Mouse (Mus musculus) ES-E14 (cell line): ENCODE data around the gene Tfip11. TPM values are rescaled to one million over a fixed set of nuclear protein-coding genes. Genes with fewer than 3 reads are reported as not detected.

ENCODE experiments used
- DNase-seq: peaks from one replicate; pipeline ENCODE4 v3.0.0-alpha.2; 2013; ENCODE audit warnings: low read depth, low spot score
- H3K27ac ChIP-seq: 2 replicates; pipeline ENCODE4 v1.5.1; 2012; ENCODE audit warnings: low read depth, mild to moderate bottlenecking, low read length, moderate library complexity, mixed read lengths; ENCODE audit not compliant: poor library complexity, insufficient read depth, severe bottlenecking
- H3K36me3 ChIP-seq: 2 replicates; pipeline ENCODE4 v1.6.1; 2012; ENCODE audit warnings: mild to moderate bottlenecking, low read length, moderate library complexity, mixed read lengths; ENCODE audit not compliant: control insufficient read depth, poor library complexity, insufficient read depth, severe bottlenecking
- H3K4me1 ChIP-seq, 2 experiments: fragments of 150-350 bp in 1 of 2; sonication (generic) in 1 of 2; 2 replicates each; pipeline ENCODE4 v1.6.1; 2012; ENCODE audit warnings: low read length in 2 of 2, mild to moderate bottlenecking in 1 of 2, mixed read lengths in 1 of 2; ENCODE audit not compliant: control insufficient read depth in 2 of 2, insufficient read depth in 2 of 2, poor library complexity in 1 of 2
- H3K4me3 ChIP-seq, 2 experiments: fragments of 150-350 bp in 1 of 2; sonication (generic) in 1 of 2; 2 replicates each; pipeline ENCODE4 v1.5.1; 2012; ENCODE audit warnings: low read length in 2 of 2, low read depth in 1 of 2, mild to moderate bottlenecking in 1 of 2, mixed read lengths in 1 of 2; ENCODE audit not compliant: insufficient read depth in 1 of 2, poor library complexity in 1 of 2, severe bottlenecking in 1 of 2
- H3K9ac ChIP-seq: 2 replicates; pipeline ENCODE4 v1.6.1; 2012; ENCODE audit warnings: low read depth, mild to moderate bottlenecking, low read length, mixed read lengths; ENCODE audit not compliant: poor library complexity, insufficient read depth, severe bottlenecking
- H3K9me3 ChIP-seq: fragments of 150-350 bp; sonication (generic); 2 replicates; pipeline ENCODE4 v1.6.1; 2012; ENCODE audit warnings: low read depth, mild to moderate bottlenecking, low read length; ENCODE audit not compliant: control insufficient read depth, insufficient read depth
- CHD2 ChIP-seq: IDR thresholded peaks from 2 replicates; pipeline ENCODE4 v1.6.1; 2014; ENCODE audit warnings: mild to moderate bottlenecking, low read depth, low read length, inconsistent platforms
- HCFC1 ChIP-seq: IDR thresholded peaks from 2 replicates; pipeline ENCODE4 v1.6.1; 2012; ENCODE audit warnings: low read length, inconsistent platforms, borderline replicate concordance; ENCODE audit not compliant: insufficient read depth
- MAFK ChIP-seq: IDR thresholded peaks from 2 replicates; pipeline ENCODE4 v1.6.1; 2014; ENCODE audit warnings: mild to moderate bottlenecking, low read depth, low read length, inconsistent platforms; ENCODE audit not compliant: insufficient read depth
- ZC3H11A ChIP-seq: IDR thresholded peaks from 2 replicates; pipeline ENCODE4 v1.6.1; 2012; ENCODE audit warnings: low read depth, mild to moderate bottlenecking, inconsistent platforms, low read length, borderline replicate concordance
- ZNF384 ChIP-seq: IDR thresholded peaks from 2 replicates; pipeline ENCODE4 v1.6.1; 2012; ENCODE audit warnings: low read depth, low read length, inconsistent platforms
- in situ Hi-C, 2 experiments: fragments of 600-800 bp; cut with MboI; formaldehyde crosslinking; loops; one replicate each; pipeline ENCODE4 v1.15.1; 2025; ENCODE audit warnings: low sequenced_read_pairs in 2 of 2, inconsistent platforms in 1 of 2; ENCODE audit not compliant: unreplicated experiment in 2 of 2
- total RNA-seq: library from RNA; depleted of rRNA; stranded (reverse); fragments of 300-350 nt; gene quantifications from 2 replicates; pipeline ENCODE4 v1.2.3, GENCODE M21; 2012

Tfip11 gene
- total RNA-seq, 1 experiment = 38.9 TPM

DNA sequence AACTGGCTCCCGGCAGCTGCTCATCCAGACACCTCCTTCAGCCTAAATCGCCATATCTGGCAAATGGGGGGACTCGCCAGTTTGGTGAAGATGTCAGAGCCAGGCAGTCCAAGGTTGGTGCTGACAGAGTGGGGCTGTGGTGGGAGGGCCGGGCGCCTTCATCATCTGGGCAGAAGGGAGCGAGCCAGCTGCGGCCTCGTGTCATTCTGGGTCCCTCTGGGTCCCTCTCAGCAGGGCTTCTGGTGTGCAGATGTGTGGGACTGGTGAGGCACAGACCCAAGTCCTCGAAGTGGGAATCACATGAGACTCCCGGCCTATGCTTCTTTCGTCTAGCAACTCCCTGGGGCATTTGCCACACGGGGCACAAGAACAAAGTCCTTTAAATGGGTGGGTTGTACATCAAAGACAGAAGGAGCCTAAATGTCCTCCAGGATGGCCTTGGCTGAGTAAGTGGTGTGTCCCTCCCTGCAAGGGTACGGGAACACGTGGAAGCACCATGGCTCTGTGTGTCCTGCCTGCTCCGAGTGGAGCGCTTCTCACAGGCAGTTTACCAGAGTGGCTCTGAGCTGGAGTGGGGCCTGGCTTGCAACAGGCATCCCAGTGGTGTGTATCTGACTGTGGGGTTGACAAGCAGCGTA, 33.7 kb upstream of the Tfip11 start:
- Histone ChIP-seq H3K27ac (no peak overlapping the region; the same call in 1 of the 2 replicates), H3K4me3 (no peak overlapping the region), H3K36me3 (no peaks in the 10 kb centered on the region), H3K4me1 (peaks cover 3 to 48% of the 10 kb centered on the region in 2 experiments), H3K9ac (no peak overlapping the region), H3K9me3 (no peaks in the 10 kb centered on the region)
- in situ Hi-C loops = no loop called here
- no peak for TF ChIP-seq ZNF384
- no peak for TF ChIP-seq HCFC1
- TF ChIP-seq CHD2 = no peak
- no peak for TF ChIP-seq MAFK
- TF ChIP-seq ZC3H11A = no peak
- no peak for DNase-seq

GRCm38 (mm10) chr5:112293800-112294199, 32.4 kb upstream of the Tfip11 start:
- in situ Hi-C loops = no loop called here
- no peak overlapping the region for H3K9ac ChIP-seq
- H3K4me3 ChIP-seq = no peak overlapping the region
- H3K9me3 ChIP-seq = no peaks in the 10 kb centered on the region
- peaks cover 3 to 42% of the 10 kb centered on the region in 2 experiments; a peak in 3 of 4 replicates for H3K4me1 ChIP-seq
- no peak for TF ChIP-seq MAFK
- TF ChIP-seq HCFC1 = no peak
- TF ChIP-seq CHD2 = no peak
- no peak for TF ChIP-seq ZNF384
- no peak for TF ChIP-seq ZC3H11A
- no peak overlapping the region for H3K27ac ChIP-seq
- DNase-seq = no peak
- 0 out of 2 replicates have a peak, but pooled peaks cover 2% of the 10 kb centered on the region for H3K36me3 ChIP-seq

- 0 out of 2 replicates have a peak overlapping the region, but pooled peaks have one; percentile 41 for H3K27ac ChIP-seq
- H3K9ac ChIP-seq = peak overlapping the region; percentile 15; the same call in 1 of the 2 replicates
- TF ChIP-seq MAFK = no peak
- TF ChIP-seq ZNF384 = no peak
- TF ChIP-seq HCFC1 = no peak
- no peak for TF ChIP-seq ZC3H11A
- no peak for TF ChIP-seq CHD2
- no peak for DNase-seq
- in situ Hi-C loops = no loop called here
- no peaks in the 10 kb centered on the region for H3K9me3 ChIP-seq
- no peak overlapping the region for H3K4me3 ChIP-seq
- H3K4me1 ChIP-seq = peaks cover 8 to 50% of the 10 kb centered on the region in 2 experiments
- H3K36me3 ChIP-seq = 0 out of 2 replicates have a peak, but pooled peaks cover 2% of the 10 kb centered on the region
These were observed 31.5 kb upstream of the Tfip11 start for GRCm38 (mm10) chr5:112294696-112295095.

GRCm38 (mm10) chr5:112295162-112295561, 31.0 kb upstream of the Tfip11 start:
- TF ChIP-seq MAFK (no peak), CHD2 (no peak), ZC3H11A (no peak), HCFC1 (no peak), ZNF384 (no peak)
- Histone ChIP-seq H3K4me3 (no peak overlapping the region), H3K27ac (no peak overlapping the region), H3K4me1 (peaks cover 8 to 53% of the 10 kb centered on the region in 2 experiments), H3K36me3 (0 out of 2 replicates have a peak, but pooled peaks cover 2% of the 10 kb centered on the region), H3K9ac (peak overlapping the region; percentile 15; the same call in 1 of the 2 replicates), H3K9me3 (no peaks in the 10 kb centered on the region)
- peak; percentile 56 for DNase-seq
- in situ Hi-C loops = no loop called here
